Mouse (Mus musculus) testis, adult 2 months (tissue): Measurements from ENCODE around the gene Kirrel. TPM values are rescaled to one million over a fixed set of nuclear protein-coding genes. Genes with fewer than 3 reads are reported as not detected.

Source experiments
- H3K27ac ChIP-seq: fragments of 200-500 bp; 2 replicates; pipeline ENCODE4 v1.5.1; 2012; ENCODE audit warnings: low read depth, low read length; ENCODE audit not compliant: control insufficient read depth, insufficient read depth
- H3K27me3 ChIP-seq: fragments of 200-500 bp; 2 replicates; pipeline ENCODE4 v1.6.1; 2012; ENCODE audit warnings: mild to moderate bottlenecking, low read length, moderate library complexity; ENCODE audit not compliant: control insufficient read depth, insufficient read depth
- H3K36me3 ChIP-seq: fragments of 200-500 bp; 2 replicates; pipeline ENCODE4 v1.6.1; 2012; ENCODE audit warnings: mild to moderate bottlenecking, low read length; ENCODE audit not compliant: control insufficient read depth, insufficient read depth
- H3K4me1 ChIP-seq: fragments of 200-500 bp; 2 replicates; pipeline ENCODE4 v1.6.1; 2012; ENCODE audit warnings: low read length; ENCODE audit not compliant: control insufficient read depth, insufficient read depth
- H3K4me3 ChIP-seq: fragments of 200-500 bp; 2 replicates; pipeline ENCODE4 v1.5.1; 2012; ENCODE audit warnings: low read depth, mild to moderate bottlenecking, low read length, moderate library complexity, mixed read lengths; ENCODE audit not compliant: control insufficient read depth
- CTCF ChIP-seq: fragments of 200-500 bp; IDR thresholded peaks from 2 replicates; pipeline ENCODE4 v1.5.1; 2012; ENCODE audit warnings: low read depth, mild to moderate bottlenecking, inconsistent platforms, low read length, moderate library complexity; ENCODE audit not compliant: control insufficient read depth, insufficient read depth, insufficient replicate concordance
- POLR2A ChIP-seq: fragments of 200-500 bp; IDR thresholded peaks from 2 replicates; pipeline ENCODE4 v1.6.1; 2012; ENCODE audit warnings: low read depth, mild to moderate bottlenecking, inconsistent platforms, low read length, moderate library complexity; ENCODE audit not compliant: control insufficient read depth
- polyA plus RNA-seq: library from polyadenylated mRNA; depleted of rRNA; stranded (reverse); fragments of >200 nt; gene quantifications from 2 replicates; pipeline ENCODE4 v1.2.3, GENCODE M21; 2012

Gene Kirrel
- polyA plus RNA-seq, 1 experiment, result 1.8 TPM

GRCm38 (mm10) chr3:87157767-87158291, 16.7 kb downstream of the Kirrel start:
- no peak overlapping the region for H3K4me3 ChIP-seq
- no peaks in the 10 kb centered on the region for H3K27me3 ChIP-seq
- TF ChIP-seq CTCF, result no peak
- no peaks in the 10 kb centered on the region for H3K36me3 ChIP-seq
- H3K4me1 ChIP-seq, result peaks cover 2% of the 10 kb centered on the region; the same call in 1 of the 2 replicates
- H3K27ac ChIP-seq, result no peak overlapping the region; the same call in 1 of the 2 replicates

GRCm38 (mm10) chr3:87157297-87157696, 17.2 kb downstream of the Kirrel start:
- H3K4me3 ChIP-seq, result no peak overlapping the region
- H3K36me3 ChIP-seq, result no peaks in the 10 kb centered on the region
- H3K27ac ChIP-seq, result peak overlapping the region; percentile 75
- H3K27me3 ChIP-seq, result no peaks in the 10 kb centered on the region
- peaks cover 2% of the 10 kb centered on the region; the same call in 1 of the 2 replicates for H3K4me1 ChIP-seq
- no peak for TF ChIP-seq CTCF
- no peak for TF ChIP-seq POLR2A

GRCm38 (mm10) chr3:87154398-87155287, 19.9 kb downstream of the Kirrel start:
- no peaks in the 10 kb centered on the region for H3K27me3 ChIP-seq
- no peak overlapping the region for H3K4me3 ChIP-seq
- no peak for TF ChIP-seq CTCF
- TF ChIP-seq POLR2A, result no peak
- peaks cover 7% of the 10 kb centered on the region; the same call in 1 of the 2 replicates for H3K4me1 ChIP-seq
- no peak overlapping the region for H3K27ac ChIP-seq
- no peaks in the 10 kb centered on the region for H3K36me3 ChIP-seq

DNA sequence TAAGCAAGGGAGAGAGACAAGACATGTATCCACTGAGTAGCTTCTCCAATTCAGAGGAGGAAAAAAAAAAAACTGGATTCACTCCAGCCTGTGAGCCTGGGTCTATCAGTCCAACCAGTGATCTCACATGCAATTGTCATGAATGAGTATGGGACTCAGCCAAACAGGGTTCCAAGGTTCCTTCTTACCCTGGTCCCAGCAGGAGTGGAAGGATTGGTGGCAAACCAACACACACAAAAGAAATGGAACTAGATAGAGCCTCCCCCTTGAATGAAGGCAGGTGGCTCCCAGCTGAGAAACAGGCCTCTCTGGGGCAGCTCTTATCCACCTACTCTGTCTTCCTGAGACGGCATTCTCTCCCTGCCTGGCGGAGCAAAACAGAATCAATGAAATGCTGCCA, 21.5 kb downstream of the Kirrel start:
- Histone ChIP-seq H3K4me1 (peaks cover 7% of the 10 kb centered on the region; the same call in 1 of the 2 replicates), H3K4me3 (no peak overlapping the region), H3K36me3 (no peaks in the 10 kb centered on the region), H3K27ac (no peak overlapping the region), H3K27me3 (no peaks in the 10 kb centered on the region)
- TF ChIP-seq POLR2A (no peak), CTCF (no peak)

GRCm38 (mm10) chr3:87152111-87152738, 22.3 kb downstream of the Kirrel start:
- Histone ChIP-seq H3K27me3 (no peaks in the 10 kb centered on the region), H3K4me3 (no peak overlapping the region), H3K4me1 (peaks cover 7% of the 10 kb centered on the region; the same call in 1 of the 2 replicates), H3K36me3 (no peaks in the 10 kb centered on the region), H3K27ac (no peak overlapping the region)
- no peak for TF ChIP-seq CTCF
- no peak for TF ChIP-seq POLR2A

DNA sequence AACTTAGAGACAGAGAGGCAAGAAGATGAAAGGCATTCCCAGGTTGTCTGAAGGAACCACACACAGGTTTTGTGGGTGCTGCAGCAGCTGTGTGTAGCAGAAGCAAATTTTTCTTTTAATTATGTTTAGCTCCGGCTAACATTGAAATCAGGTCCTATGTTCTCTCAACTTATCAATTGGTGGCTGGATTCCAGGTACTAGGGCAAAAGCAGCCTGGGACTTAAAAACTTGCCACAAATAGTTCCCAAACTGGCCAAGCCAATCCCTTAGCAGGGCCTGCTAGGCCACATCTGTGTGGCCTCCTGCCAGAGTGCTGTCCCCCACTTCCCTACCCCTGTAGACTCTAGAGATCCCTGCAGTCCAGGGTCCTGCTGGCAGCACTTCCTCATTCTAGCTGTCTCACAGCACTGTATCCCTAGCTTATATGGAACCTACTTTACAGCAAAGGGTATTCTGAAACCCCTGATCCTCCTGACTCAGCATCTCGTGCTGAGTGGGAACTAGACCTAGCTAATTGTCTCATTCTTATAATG, 23.2 kb downstream of the Kirrel start:
- H3K4me1 ChIP-seq, result peaks cover 7% of the 10 kb centered on the region; the same call in 1 of the 2 replicates
- H3K4me3 ChIP-seq, result no peak overlapping the region

More for the DNA sequence above, 23.2 kb downstream of the Kirrel start:
- TF ChIP-seq POLR2A (no peak), CTCF (no peak)
- Histone ChIP-seq H3K36me3 (no peaks in the 10 kb centered on the region), H3K27ac (no peak overlapping the region), H3K27me3 (no peaks in the 10 kb centered on the region)
